Mouse (Mus musculus) brain, embryonic 14.5 days (tissue): Measurements from ENCODE around the gene Inpp5k.

Source experiments
- CTCF ChIP-seq: fragments of 200-500 bp; IDR thresholded peaks from 2 replicates; pipeline ENCODE4 v1.5.1; 2012; ENCODE audit warnings: inconsistent platforms, mild to moderate bottlenecking, moderate library complexity, borderline replicate concordance; ENCODE audit not compliant: insufficient read depth, insufficient read length; ENCODE audit errors: extremely low read depth
- POLR2A ChIP-seq: fragments of 200-500 bp; IDR thresholded peaks from 2 replicates; pipeline ENCODE4 v1.6.1; 2012; ENCODE audit warnings: mild to moderate bottlenecking, inconsistent platforms, borderline replicate concordance; ENCODE audit not compliant: poor library complexity, insufficient read depth, insufficient read length, severe bottlenecking; ENCODE audit errors: extremely low read depth

DNA sequence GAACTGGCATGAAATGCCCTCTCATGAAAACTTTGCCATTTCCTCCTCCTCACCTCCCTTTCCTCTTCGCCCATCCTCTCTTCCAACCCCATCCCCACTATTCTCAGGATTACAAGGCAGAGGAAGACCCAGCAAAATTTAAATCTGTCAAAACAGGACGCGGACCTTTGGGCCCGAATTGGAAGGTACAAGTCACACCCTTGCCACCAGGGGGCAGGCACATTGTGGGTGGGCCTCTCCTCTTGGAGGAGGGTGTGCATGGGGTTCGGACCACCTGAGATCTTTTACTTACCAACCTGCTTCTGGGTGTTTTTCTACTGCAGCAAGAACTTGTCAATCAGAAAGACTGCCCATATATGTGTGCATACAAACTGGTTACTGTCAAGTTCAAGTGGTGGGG, 11.7 kb upstream of the Inpp5k start:
- TF ChIP-seq POLR2A (no peak), CTCF (peak; percentile 38; the same call in 1 of the 2 replicates)
